Mouse (Mus musculus) inflammation-experienced regulatory T-cells (primary cell): ENCODE results near the gene Mybl2. TPM values are rescaled to one million over a fixed set of nuclear protein-coding genes. Genes with fewer than 3 reads are reported as not detected.

Source experiments
- polyA plus RNA-seq, 2 experiments: library from polyadenylated mRNA; unstranded; fragments of 100-300 nt; shearing (Covaris generic); gene quantifications; one replicate each; pipeline ENCODE4 v1.2.1; 2017

The Mybl2 gene
- polyA plus RNA-seq = 1 to 10 TPM; 3.2 to 6.0 TPM

GRCm38 (mm10) chr2:163054335-163054840, at the start of gene Mybl2:
Gene Mybl2, plus strand, starts transcription at chr2:163054687.

GRCm38 (mm10) chr2:163016916-163017743, 37.4 kb upstream of the Mybl2 start, which contains the start of gene Ift52:
Gene Ift52, plus strand, starts transcription at chr2:163017354.

DNA sequence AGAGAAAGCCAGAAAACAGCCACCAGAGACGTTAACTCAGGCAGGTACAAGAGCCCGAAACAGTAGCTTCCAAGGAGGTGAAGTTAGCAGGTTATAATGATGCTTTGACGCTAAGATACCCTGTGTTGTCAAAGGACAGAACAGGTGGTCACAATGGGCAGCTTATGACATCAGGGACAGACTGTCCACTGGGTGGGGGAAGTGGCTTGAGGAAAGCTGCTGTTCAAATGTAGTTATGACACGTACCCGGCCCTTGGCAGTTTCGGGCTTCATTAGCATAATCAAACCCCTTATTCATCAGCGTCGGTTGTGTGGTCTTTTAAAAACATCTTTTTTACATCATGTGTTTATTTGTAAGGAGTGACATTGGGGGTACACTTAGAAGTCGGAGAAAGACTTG, 33.2 kb downstream of the Mybl2 start, which contains the start of gene Gtsf1l:
Gene Gtsf1l (minus strand): TSS at position 128 of the 400 bp plus-strand sequence.

Other genes with a start within 250 kb of the Mybl2 start
- 100 to 1,000 TPM; 113 to 132 TPM for gene Srsf6, start 123.2 kb upstream of the Mybl2 start, polyA plus RNA-seq
- gene L3mbtl1, start 111.2 kb upstream of the Mybl2 start, polyA plus RNA-seq = 1 to 10 TPM in 1 of 2 experiments, not detected in 1; 2.2 TPM
- gene Sgk2, start 67.4 kb upstream of the Mybl2 start, polyA plus RNA-seq = 1 to 10 TPM in 1 of 2 experiments, not detected in 1; 1.1 TPM
- gene Ift52, start 37.3 kb upstream of the Mybl2 start, polyA plus RNA-seq = 10 to 100 TPM; 49.3 to 54.5 TPM
- gene Gtsf1l, start 33.2 kb downstream of the Mybl2 start, polyA plus RNA-seq = not detected
- 10 to 100 TPM in 1 of 2 experiments, 1 to 10 TPM in 1; 2.6 to 47.8 TPM for gene Tox2, start 148.4 kb downstream of the Mybl2 start, polyA plus RNA-seq